Mouse (Mus musculus): ENCODE data around the gene Tmem87b. TPM values are rescaled to one million over a fixed set of nuclear protein-coding genes. Genes with fewer than 3 reads are reported as not detected.

Gene Tmem87b
- total RNA-seq, 2 experiments from 2014 or later, result 24.5 to 24.6 TPM

GRCm38 (mm10) chr2:128890661-128891335, 72.9 kb downstream of the Tmem87b start:
- no peak for DNase-seq

- no peak for DNase-seq
These were observed 74.3 kb downstream of the Tmem87b start for GRCm38 (mm10) chr2:128892180-128892721.

GRCm38 (mm10) chr2:128902843-128903242, 84.9 kb downstream of the Tmem87b start:
- DNase-seq, result no peak

GRCm38 (mm10) chr2:128903661-128904060, 85.7 kb downstream of the Tmem87b start:
- DNase-seq, result no peak

Other genes with a start within 250 kb of the Tmem87b start
- gene Spdye4c, start 226.9 kb upstream of the Tmem87b start, total RNA-seq (2021), result not detected
- 10 to 100 TPM; 77.7 to 82.5 TPM for gene Anapc1, start 130.7 kb upstream of the Tmem87b start, total RNA-seq (2021)
- 1 to 10 TPM; 4.1 to 4.4 TPM for gene Mertk, start 119.2 kb upstream of the Tmem87b start, total RNA-seq (2021)
- gene Fbln7, start 44.9 kb downstream of the Tmem87b start, total RNA-seq (2021), result under 1 TPM; 0.54 to 0.74 TPM
- gene Zc3h8, start 126.0 kb downstream of the Tmem87b start, total RNA-seq (2021), result 1 to 10 TPM; 3.0 to 3.3 TPM
- 1 to 10 TPM; 3.6 to 5.1 TPM for gene Zc3h6, start 149.3 kb downstream of the Tmem87b start, total RNA-seq (2021)
- 10 to 100 TPM; 12.0 to 14.9 TPM for gene Gm10762, start 149.6 kb downstream of the Tmem87b start, total RNA-seq (2021)
- gene Vinac1, start 230.1 kb downstream of the Tmem87b start, total RNA-seq (2021), result under 1 TPM in 1 of 2 experiments, not detected in 1; 0.07 TPM
- 10 to 100 TPM; 18.7 to 18.9 TPM for gene Ttl, start 247.8 kb downstream of the Tmem87b start, total RNA-seq (2021)